Mouse (Mus musculus) E14TG2a.4 (cell line): ENCODE measurements at regions not wholly inside any gene's neighbourhood (a gene's known extent, or its start where the extent isn't known, plus 50 kb on each side); places are given as distances from the start of the nearest gene placed in this dataset.

Experiments used
- CTCF ChIP-seq: conservative IDR thresholded peaks from 2 replicates; pipeline ENCODE4 v1.5.1; 2014; ENCODE audit warnings: low read length
- NANOG ChIP-seq: IDR thresholded peaks from 2 replicates; pipeline ENCODE4 v1.6.1; 2014; ENCODE audit warnings: borderline replicate concordance, low read length, mixed read lengths

- TF ChIP-seq CTCF (no peak), NANOG (no peak)
Measured at GRCm38 (mm10) chr16:50944091-50944490, 353.1 kb upstream of the Ccdc54 start.
